Mouse (Mus musculus): ENCODE measurements around the gene Aatf. TPM values are rescaled to one million over a fixed set of nuclear protein-coding genes. Genes with fewer than 3 reads are reported as not detected.

Gene Aatf
- polyA plus RNA-seq, 1 experiment from 2014 or later, result 52.1 TPM

DNA sequence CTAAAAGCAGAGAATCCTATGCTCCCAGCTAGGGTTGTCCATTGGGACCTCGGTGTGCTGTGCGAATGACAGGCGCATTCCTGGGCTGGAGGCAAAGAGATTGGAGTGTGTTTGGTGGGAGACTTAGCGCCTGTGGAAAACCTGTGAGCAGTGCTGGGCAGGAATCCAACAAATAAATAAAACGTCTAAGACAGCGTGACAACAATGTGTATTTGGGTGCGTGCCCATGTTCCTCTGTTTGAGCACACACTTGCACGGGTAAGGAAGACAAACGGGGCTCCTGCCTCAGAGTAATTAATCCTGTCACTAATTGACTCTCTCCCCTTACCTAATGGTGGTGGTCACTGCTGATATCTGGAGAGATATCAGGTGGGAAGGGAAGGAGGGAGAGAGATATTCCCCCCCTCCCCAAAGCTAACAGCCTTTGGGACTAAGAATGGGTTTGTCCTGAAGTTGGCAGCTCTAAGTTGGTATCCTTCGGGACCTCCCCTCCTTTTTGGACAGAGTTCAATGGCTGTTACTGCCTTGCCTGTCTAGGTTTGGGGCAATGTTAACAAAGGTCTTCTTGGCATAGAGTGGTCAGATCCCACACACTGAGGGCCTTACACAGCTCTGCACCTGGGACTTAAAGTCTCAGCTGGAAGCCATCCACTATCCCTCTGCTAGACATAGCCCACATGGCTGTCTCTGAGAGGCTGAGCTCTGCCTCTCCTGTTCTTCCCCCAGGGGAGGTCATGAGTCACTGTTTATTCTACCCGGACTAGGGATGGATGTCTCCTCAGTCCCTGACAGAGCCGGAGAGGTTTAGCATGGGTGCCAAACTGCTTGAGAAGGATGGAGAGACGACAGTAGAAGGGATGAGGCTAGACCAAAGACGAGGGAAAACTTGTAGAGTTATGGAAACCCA lies 16.7 kb upstream of the Aatf start:
- Histone ChIP-seq H3K9me3 (ENCODE audit: control insufficient read depth, low read length) (no peaks in the 10 kb centered on the region), H3K4me3 (ENCODE audit: low read length) (peak overlapping the region; percentile 43), H3K36me3 (ENCODE audit: control insufficient read depth, insufficient read depth, low read length) (no peaks in the 10 kb centered on the region), H3K27me3 (replicated peaks; ENCODE audit: control insufficient read depth, insufficient read depth, low read length) (peaks cover 19% of the 10 kb centered on the region), H3K27ac (ENCODE audit: low read depth, low read length) (no peak overlapping the region; the same call in 1 of the 2 replicates), H3K4me2 (ENCODE audit: low read length) (peak overlapping the region; percentile 68), H3K4me1 (ENCODE audit: control insufficient read depth, insufficient read depth, low read depth, low read length) (peaks cover 17% of the 10 kb centered on the region), H3K9ac (ENCODE audit: low read depth, low read length) (peak overlapping the region; percentile 62)
- 10% methylated on average over 14 of the region's 14 CpGs for WGBS
- no peak for ATAC-seq

DNA sequence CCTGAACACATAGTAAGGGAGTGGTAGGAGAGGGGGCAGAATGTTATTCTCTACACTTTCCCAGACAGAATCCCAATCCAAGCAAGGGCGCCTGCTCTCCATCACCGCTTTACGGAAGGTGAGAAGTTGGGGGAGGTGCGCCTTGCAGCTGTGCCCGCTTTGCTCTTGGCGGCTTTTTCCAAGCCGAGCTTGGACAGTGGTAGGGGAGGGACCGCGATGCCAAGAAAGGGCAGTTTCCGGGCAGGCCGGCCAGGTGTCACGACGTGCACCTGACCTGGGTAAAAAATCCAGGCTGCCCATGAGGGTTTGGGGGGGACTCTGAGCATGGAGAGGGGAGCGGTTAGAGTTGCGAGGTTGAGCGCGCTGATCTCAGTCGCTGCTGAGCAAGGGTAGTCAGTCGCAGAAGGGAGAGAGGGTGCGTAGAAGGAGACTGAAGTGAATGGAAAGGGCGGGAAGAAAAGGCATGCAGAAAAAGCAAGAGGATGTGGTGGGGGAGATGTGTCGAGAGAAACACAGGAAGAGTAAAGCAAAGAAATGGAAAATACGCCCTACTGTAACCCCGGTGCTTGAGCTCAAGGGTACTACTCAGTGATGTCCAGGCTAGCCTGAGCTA lies 15.9 kb upstream of the Aatf start:
- Histone ChIP-seq H3K9me3 (ENCODE audit: control insufficient read depth, low read length) (no peaks in the 10 kb centered on the region), H3K4me2 (ENCODE audit: low read length) (peak overlapping the region; percentile 68), H3K27ac (ENCODE audit: low read depth, low read length) (peak overlapping the region; percentile 72), H3K4me1 (ENCODE audit: control insufficient read depth, insufficient read depth, low read depth, low read length) (peaks cover 18% of the 10 kb centered on the region), H3K9ac (ENCODE audit: low read depth, low read length) (peak overlapping the region; percentile 62), H3K4me3 (ENCODE audit: low read length) (peak overlapping the region; percentile 43), H3K36me3 (ENCODE audit: control insufficient read depth, insufficient read depth, low read length) (no peaks in the 10 kb centered on the region), H3K27me3 (replicated peaks; ENCODE audit: control insufficient read depth, insufficient read depth, low read length) (peaks cover 19% of the 10 kb centered on the region)
- ATAC-seq, result no peak
- under 1% methylated on average over 24 of the region's 24 CpGs for WGBS

GRCm38 (mm10) chr11:84526976-84527860 lies 13.9 kb upstream of the Aatf start:
- Histone ChIP-seq H3K4me2 (ENCODE audit: low read length) (peak overlapping the region; percentile 68), H3K4me3 (ENCODE audit: low read length) (peak overlapping the region; percentile 43), H3K9me3 (ENCODE audit: control insufficient read depth, low read length) (no peaks in the 10 kb centered on the region), H3K9ac (ENCODE audit: low read depth, low read length) (peak overlapping the region; percentile 54), H3K36me3 (ENCODE audit: control insufficient read depth, insufficient read depth, low read length) (no peaks in the 10 kb centered on the region), H3K27ac (ENCODE audit: low read depth, low read length) (peak overlapping the region; percentile 49), H3K4me1 (ENCODE audit: control insufficient read depth, insufficient read depth, low read depth, low read length) (peaks cover 22% of the 10 kb centered on the region), H3K27me3 (replicated peaks; ENCODE audit: control insufficient read depth, insufficient read depth, low read length) (peaks cover 25% of the 10 kb centered on the region)
- 3% methylated on average over 29 of the region's 29 CpGs for WGBS
- no peak for ATAC-seq

DNA sequence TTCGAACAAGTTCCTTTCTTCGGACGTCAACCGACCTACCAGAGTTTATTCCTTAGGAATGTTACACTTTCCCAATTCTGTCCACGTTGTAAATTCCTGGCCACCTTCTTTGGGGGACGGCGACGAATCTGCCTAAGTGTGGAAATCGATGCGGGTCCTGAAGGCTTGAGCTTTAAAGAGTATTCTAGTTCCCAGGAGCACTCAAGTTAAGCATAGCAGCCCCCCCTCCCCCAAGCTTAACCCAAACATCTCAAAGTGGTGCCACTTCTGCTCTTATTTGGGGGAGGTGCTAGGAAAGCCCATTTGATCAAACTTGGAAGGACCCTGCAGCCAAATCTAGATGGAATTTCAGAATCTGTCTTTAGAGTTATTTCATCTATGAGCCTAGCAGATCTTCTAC lies 13.1 kb upstream of the Aatf start:
- no peaks in the 10 kb centered on the region for H3K36me3 ChIP-seq (ENCODE audit: control insufficient read depth, insufficient read depth, low read length)
- H3K27me3 ChIP-seq (replicated peaks; ENCODE audit: control insufficient read depth, insufficient read depth, low read length), result peaks cover 22% of the 10 kb centered on the region
- H3K4me1 ChIP-seq (ENCODE audit: control insufficient read depth, insufficient read depth, low read depth, low read length), result peaks cover 22% of the 10 kb centered on the region
- peak overlapping the region; percentile 77 for H3K27ac ChIP-seq (ENCODE audit: low read depth, low read length)
- no peak for ATAC-seq
- H3K9ac ChIP-seq (ENCODE audit: low read depth, low read length), result peak overlapping the region; percentile 54
- peak overlapping the region; percentile 68 for H3K4me2 ChIP-seq (ENCODE audit: low read length)
- WGBS, result 2% methylated on average over 10 of the region's 10 CpGs
- H3K9me3 ChIP-seq (ENCODE audit: control insufficient read depth, low read length), result no peaks in the 10 kb centered on the region
- peak overlapping the region; percentile 43 for H3K4me3 ChIP-seq (ENCODE audit: low read length)

DNA sequence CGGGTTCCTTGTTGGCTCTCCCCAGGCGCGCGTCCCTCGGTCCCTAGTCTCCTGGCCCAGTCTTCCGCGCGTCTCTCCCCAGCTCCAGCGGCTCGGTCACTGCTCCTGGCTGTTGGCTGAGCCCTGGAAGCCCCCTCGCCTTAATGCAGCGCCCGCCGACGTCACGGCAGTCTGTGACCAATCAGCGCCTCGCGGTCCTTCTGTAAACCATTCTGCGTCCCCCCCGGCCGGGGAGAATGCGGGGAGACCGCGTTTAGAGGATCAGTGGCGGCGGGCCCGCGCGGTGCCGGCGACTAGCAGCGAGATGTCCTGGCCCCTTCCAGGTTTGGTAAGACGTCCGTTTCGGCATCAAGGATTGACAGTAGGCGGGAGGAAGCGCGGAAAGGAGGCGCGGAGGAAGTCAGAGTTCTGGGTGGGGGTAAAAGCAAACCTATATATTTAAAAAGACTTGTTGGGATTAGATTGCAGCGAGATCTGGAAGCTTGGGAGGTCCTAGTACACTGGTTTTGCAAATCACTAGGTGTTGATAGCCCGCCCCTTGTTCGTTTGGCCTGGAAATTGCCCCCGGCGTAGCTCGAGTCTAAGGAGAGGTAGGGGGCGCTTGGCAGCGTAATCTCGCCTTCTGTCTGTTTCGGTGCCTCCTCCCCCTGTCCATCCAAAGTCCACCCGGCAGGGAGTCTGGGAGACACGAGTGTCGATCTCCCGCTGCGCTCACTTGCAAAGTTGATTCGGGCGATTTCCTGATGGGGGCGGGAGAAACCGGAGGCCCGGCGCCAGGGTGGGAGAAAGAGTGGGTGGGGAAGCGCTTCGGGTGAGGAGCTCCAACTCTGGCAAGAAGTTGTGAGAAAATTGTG lies 12.3 kb upstream of the Aatf start, which contains the start of gene Lhx1:
Gene Lhx1 (minus strand): TSS at position 115 of the 854 bp plus-strand sequence.
- peak within 1 kb of the TSS; percentile 68 for H3K4me2 ChIP-seq (ENCODE audit: low read length)
- peak; percentile 92 for ATAC-seq
- peak within 1 kb of the TSS; percentile 77 for H3K27ac ChIP-seq (ENCODE audit: low read depth, low read length)
- H3K4me3 ChIP-seq (ENCODE audit: low read length), result peak within 1 kb of the TSS; percentile 43
- H3K9ac ChIP-seq (ENCODE audit: low read depth, low read length), result peak within 1 kb of the TSS; percentile 54
- no peaks in the 10 kb centered on the region for H3K9me3 ChIP-seq (ENCODE audit: control insufficient read depth, low read length)
- peaks cover 25% of the 10 kb centered on the region for H3K27me3 ChIP-seq (replicated peaks; ENCODE audit: control insufficient read depth, insufficient read depth, low read length)
- H3K4me1 ChIP-seq (ENCODE audit: control insufficient read depth, insufficient read depth, low read depth, low read length), result peaks cover 22% of the 10 kb centered on the region
- under 1% methylated on average over 64 of the region's 64 CpGs for WGBS
- no peaks in the 10 kb centered on the region for H3K36me3 ChIP-seq (ENCODE audit: control insufficient read depth, insufficient read depth, low read length)

- H3K27ac ChIP-seq (ENCODE audit: low read depth, low read length), result peak overlapping the region; percentile 65
- H3K4me2 ChIP-seq (ENCODE audit: low read length), result peak overlapping the region; percentile 68
- peak overlapping the region; percentile 54 for H3K9ac ChIP-seq (ENCODE audit: low read depth, low read length)
- H3K9me3 ChIP-seq (ENCODE audit: control insufficient read depth, low read length), result no peaks in the 10 kb centered on the region
- WGBS, result under 1% methylated on average over 46 of the region's 48 CpGs
- H3K4me1 ChIP-seq (ENCODE audit: control insufficient read depth, insufficient read depth, low read depth, low read length), result peaks cover 18% of the 10 kb centered on the region
- no peaks in the 10 kb centered on the region for H3K36me3 ChIP-seq (ENCODE audit: control insufficient read depth, insufficient read depth, low read length)
- peaks cover 23% of the 10 kb centered on the region for H3K27me3 ChIP-seq (replicated peaks; ENCODE audit: control insufficient read depth, insufficient read depth, low read length)
- ATAC-seq, result no peak
- H3K4me3 ChIP-seq (ENCODE audit: low read length), result peak overlapping the region; percentile 43
These were observed 11.4 kb upstream of the Aatf start for GRCm38 (mm10) chr11:84524511-84525270.

DNA sequence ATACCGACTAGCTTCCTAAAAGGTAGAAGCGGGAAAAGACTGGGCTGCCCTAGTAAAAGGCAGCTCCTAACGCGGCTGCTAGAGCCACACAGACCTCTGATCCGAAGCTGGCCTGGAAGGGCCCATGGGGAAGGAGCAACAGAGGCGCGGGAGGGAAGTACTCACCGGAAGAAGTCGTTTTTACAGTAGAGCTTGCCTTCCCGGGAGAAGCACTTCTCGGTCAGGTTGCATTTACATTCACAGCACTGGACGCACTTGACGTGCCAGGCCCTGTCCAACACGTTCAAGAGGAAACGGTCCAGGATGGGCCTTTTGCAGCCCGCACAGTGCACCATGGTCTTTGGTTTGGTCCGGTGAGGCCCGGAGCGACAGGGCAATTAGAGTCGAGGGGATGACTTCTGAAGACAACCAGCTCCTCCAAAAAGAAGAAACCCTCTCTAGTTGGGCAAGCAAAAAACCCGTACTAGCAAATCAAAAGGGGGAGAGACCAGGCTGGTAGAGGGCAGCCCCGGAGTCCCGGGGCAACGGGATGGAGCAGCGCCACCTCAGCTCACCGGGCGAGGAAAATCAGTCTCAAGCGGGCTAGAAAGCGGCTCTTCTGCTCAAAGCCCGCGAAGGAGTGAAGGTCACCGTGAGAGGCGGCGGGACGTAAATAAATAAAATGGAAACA lies 10.7 kb upstream of the Aatf start:
- no peaks in the 10 kb centered on the region for H3K36me3 ChIP-seq (ENCODE audit: control insufficient read depth, insufficient read depth, low read length)
- H3K9me3 ChIP-seq (ENCODE audit: control insufficient read depth, low read length), result no peaks in the 10 kb centered on the region
- peaks cover 11% of the 10 kb centered on the region for H3K4me1 ChIP-seq (ENCODE audit: control insufficient read depth, insufficient read depth, low read depth, low read length)
- peak overlapping the region; percentile 65 for H3K27ac ChIP-seq (ENCODE audit: low read depth, low read length)
- peak overlapping the region; percentile 68 for H3K4me2 ChIP-seq (ENCODE audit: low read length)
- peaks cover 29% of the 10 kb centered on the region for H3K27me3 ChIP-seq (replicated peaks; ENCODE audit: control insufficient read depth, insufficient read depth, low read length)
- WGBS, result under 1% methylated on average over 35 of the region's 35 CpGs
- peak overlapping the region; percentile 54 for H3K9ac ChIP-seq (ENCODE audit: low read depth, low read length)
- ATAC-seq, result no peak
- peak overlapping the region; percentile 43 for H3K4me3 ChIP-seq (ENCODE audit: low read length)

All from hindbrain, embryonic 16.5 days (tissue).